Mouse (Mus musculus) fat pad, adult 2 months (tissue): Measurements from ENCODE around the gene Ptafr.

Experiments
- DNase-seq: peaks from one replicate; pipeline ENCODE4 v3.0.0-alpha.2; 2011; ENCODE audit warnings: low read depth, low spot score; ENCODE audit errors: extremely low read depth

Ptafr gene

DNA sequence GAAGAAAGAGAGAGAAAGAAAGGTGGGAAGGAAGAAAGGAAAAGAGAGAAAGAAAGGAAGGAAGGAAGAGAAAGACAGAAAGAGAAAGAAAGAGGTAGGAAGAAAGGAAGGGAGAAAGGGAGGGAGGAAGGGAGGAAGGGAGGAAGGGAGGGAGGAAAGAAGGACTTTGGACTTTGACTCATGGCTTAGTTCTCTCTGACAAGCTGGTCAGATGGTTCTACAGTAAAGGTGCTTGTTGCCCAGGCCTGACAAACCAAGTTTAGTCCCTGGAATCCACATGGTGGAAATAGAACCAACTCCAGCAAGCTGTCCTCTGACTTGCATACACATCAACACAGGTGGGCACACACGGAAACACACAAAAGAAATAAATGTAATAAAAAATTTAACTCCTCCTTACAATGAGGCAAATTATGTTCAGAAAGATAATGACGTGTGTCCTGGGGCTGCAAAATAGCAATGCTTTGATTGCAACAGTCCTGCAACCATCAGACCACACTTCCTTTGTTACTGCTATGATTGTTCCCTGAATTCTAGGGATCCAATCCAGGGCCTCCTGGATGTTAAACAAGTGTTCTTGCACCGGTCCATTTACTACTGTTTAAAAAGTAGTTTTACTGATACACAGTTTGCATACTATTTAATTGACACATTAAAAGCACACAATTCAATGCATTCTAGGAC, 46.6 kb downstream of the Ptafr start:
- no peak for DNase-seq

DNA sequence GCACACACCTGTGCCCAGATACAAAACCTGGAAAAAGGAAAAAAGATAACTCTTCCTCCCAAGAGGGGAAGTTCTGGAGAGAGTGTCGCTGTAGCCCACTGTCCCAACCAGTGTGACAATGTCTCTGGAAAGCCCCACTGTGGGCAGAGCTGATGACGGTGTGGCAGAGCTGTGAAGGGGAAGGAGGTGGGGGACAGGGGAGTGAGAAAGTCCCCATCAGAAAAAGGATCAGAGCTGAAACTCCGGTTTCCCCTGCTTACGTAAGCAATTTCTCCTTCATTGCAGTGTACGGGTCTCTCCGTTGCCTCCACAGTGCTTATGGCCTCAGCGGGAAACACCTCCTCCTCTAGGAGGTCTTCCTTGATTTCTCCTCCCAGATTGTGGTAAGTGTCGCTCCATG, 47.5 kb downstream of the Ptafr start:
- no peak for DNase-seq

DNA sequence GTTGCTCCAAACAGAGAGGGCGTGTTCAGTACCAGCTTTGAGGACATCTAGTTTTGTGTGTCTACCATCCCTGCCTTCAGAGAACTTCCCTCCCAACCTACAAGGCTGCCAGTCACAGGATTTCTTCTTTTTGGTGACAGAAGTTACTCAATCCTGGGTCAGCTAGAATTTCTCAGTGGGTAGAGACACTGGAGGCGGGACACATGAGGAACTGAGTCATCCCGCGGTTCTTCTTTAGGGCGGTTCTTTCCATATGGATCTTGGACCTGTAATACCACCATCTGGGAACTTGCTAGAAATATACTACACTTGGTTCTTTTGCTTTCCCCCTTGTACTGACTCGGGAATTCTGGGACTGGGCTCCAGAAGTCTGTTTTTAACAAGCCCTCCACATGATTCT, 54.0 kb downstream of the Ptafr start:
- no peak for DNase-seq

DNA sequence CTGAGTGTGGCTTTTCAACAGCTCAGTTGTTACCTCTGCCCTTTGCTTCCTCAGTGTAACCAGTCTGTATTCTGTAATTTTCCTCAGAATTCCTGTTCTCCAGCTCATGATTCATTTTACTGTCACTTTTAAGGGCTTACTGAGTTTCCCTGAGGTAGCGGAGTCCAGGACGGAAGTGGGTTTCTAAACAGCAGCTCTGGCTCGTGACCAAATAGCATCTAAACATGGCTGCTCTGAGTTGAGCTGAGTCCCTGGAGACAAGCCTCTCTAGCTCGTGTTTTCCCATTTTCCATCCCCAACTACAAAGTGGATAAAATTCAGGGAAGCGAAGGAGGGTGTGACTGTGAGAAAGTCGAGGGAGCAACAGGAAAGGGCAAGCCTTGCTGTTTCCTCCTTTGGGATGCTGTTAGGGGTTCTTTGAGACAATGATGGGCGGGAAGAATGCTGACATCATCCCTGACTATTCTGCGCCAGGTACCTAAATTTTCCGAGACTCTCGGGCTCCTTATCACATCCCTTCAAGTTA, 55.0 kb downstream of the Ptafr start:
- no peak for DNase-seq

DNA sequence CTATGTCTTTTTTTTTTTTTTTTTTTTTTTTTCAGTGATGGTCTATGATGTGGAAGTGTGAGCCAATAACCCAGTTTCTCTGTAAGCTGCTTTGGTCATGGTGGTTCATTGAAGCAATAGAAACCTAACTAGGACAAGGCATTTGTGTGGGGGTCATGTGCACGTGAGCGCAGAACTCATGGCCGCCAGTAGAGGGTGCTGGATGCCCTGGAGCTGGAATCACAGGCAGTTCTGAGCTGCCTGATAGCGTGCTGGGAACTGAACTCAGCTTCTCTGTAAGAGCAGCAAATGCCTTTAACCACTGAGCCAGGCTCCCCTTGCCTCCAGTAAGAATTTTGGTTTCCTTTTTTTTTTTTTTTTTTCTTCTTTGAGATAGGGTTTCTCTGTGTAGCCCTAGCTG, 56.3 kb downstream of the Ptafr start:
- DNase-seq, result no peak

DNA sequence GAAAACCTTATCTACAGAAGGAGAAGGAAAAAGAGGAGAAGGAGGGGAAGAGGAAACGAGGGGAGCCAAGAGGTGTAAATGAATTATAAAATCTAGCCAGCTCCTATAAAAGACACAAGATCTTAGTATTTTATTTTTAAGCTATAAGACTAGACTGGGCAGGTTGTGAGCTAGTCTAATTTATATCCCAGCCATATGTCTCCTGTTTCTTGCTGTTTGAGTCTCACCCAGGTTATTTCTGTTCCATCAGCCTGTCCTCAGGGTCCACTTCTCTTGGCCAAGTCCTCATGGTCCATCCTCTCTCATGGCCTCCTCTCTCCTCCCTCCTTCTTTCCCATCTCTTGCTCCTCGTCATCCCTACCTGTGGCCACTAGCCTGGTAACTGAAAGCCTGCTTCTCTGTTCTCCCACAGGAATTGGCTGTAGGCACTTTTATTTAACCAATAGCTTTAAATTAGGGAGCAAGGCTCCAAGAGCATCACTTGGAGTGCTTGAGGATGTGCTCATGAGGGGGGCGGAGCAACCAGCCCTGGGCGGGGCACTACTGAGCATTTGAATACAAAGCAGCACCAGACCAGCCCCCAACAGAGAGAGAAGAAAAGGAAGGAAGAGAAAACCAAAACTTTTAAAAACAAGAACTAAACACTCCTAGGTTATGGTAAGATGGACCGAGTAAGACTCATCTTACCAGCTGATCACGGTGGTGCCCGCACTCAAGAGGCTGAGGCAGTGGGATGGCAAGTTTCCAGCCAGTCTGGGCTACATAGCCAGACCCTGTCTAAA, 57.6 kb downstream of the Ptafr start:
- DNase-seq, result no peak

DNA sequence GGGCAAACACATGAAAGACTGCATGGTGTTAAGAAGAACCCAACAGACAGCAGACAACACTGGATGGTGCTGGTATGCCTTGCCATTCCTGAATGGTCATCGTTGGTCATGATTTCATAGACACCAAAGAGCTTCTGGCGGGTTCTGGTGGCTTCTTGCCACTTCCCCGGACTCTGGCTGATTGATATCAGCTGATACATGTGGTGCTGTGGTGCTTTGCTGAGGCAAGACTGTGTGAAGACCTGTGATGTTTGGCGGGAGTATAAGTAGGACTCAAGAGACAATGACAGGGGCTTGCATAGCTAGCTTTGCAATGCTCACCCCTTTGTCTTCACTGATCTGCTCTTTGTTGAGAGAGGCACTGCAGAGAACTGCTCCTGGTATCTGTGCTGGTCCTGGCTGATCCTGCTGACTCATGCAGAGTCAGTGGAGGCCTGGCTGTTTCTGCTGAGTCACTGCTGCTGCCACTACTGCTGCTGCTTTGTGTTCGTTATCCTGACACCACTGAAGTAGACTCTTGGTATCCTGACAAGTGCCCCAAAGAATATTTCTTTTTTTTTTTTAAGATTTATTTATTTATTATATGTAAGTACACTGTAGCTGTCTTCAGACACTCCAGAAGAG, 60.3 kb downstream of the Ptafr start:
- no peak for DNase-seq

DNA sequence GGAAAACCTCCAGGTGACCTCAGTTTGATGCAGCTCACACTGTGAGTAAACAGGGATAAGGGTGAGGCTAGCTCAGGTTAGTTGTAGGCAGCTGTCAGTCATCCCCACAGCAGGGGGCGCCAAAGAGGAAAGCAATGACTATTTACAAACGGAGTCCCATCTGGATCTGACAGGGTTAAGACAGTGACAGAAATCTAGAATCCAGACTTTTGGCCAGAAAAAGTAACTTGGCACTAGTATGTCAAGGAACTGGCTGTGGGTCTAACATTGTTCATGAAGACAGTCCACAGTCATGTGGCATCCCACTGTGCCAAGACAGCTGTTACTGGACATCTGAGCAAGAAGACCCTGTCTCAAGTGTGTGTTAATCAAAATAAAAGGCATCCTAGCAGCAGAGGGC, 65.0 kb downstream of the Ptafr start:
- no peak for DNase-seq
